Mouse (Mus musculus): Measurements from ENCODE around the gene Wwtr1. TPM values are rescaled to one million over a fixed set of nuclear protein-coding genes. Genes with fewer than 3 reads are reported as not detected.

Gene Wwtr1
- polyA plus RNA-seq, 1 experiment from 2014 or later: 25.1 TPM

GRCm38 (mm10) chr3:57580426-57581195, 4.9 kb upstream of the Wwtr1 start:
- Histone ChIP-seq H3K9ac (no peak overlapping the region), H3K4me1 (peaks cover 7% of the 10 kb centered on the region), H3K36me3 (no peaks in the 10 kb centered on the region), H3K4me3 (no peak overlapping the region), H3K4me2 (no peak overlapping the region), H3K27ac (no peak overlapping the region), H3K27me3 (no peaks in the 10 kb centered on the region), H3K9me3 (no peaks in the 10 kb centered on the region)
- no peak for ATAC-seq (ENCODE audit: borderline replicate concordance, extremely low read depth, low FRiP score, low TSS enrichment)
- WGBS: 87% methylated on average over 10 of the region's 10 CpGs

- peak overlapping the region; percentile 91 for H3K9ac ChIP-seq
- no peaks in the 10 kb centered on the region for H3K27me3 ChIP-seq
- peaks cover 27% of the 10 kb centered on the region for H3K4me1 ChIP-seq
- no peaks in the 10 kb centered on the region for H3K36me3 ChIP-seq
- under 1% methylated on average over 35 of the region's 35 CpGs for WGBS
- H3K4me3 ChIP-seq: peak overlapping the region; percentile 90
- peak; percentile 52 for ATAC-seq (ENCODE audit: borderline replicate concordance, extremely low read depth, low FRiP score, low TSS enrichment)
- H3K4me2 ChIP-seq: peak overlapping the region; percentile 61
- H3K27ac ChIP-seq: peak overlapping the region; percentile 95
- no peaks in the 10 kb centered on the region for H3K9me3 ChIP-seq
These were observed 530 bp upstream of the Wwtr1 start for GRCm38 (mm10) chr3:57576056-57576824.

DNA sequence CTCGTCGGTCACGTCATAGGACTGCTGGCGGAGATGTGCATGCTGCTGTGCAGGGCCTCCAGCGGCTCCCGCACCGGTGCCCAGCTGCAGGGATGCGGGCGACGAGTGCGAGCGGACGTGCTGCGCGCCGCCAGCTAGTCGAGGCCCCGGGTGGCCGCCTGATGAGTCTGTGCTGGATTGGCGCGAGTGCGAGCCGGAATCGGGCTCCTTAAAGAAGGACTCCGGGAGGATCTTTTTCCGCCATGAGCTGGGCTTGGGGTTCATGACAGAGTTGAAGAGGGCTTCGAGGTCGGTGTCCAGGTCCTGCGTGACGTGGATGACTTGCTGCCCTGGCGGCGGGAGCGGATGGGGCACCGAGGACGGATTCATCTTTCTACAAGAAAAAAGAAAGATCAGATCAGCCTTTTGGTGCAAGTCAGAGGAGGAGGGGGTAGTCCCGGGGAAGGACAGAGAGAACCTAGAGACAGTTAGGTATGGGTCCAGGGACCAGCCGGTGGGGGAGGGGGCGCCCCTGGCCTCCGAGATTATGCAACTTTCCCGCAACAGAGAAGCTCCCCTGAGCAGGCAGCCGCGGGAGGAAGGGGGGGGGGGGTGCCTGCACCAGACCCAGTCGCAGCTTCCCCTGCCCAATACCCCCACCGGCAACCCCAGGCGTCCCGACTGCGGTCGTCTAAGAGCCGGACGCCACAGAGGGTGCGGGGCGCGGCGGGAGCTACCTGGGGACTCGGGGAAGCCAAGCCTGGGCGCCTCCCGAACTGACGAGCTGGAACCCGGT, 638 bp downstream of the Wwtr1 start:
- peak overlapping the region; percentile 95 for H3K27ac ChIP-seq
- under 1% methylated on average over 58 of the region's 59 CpGs for WGBS

DNA sequence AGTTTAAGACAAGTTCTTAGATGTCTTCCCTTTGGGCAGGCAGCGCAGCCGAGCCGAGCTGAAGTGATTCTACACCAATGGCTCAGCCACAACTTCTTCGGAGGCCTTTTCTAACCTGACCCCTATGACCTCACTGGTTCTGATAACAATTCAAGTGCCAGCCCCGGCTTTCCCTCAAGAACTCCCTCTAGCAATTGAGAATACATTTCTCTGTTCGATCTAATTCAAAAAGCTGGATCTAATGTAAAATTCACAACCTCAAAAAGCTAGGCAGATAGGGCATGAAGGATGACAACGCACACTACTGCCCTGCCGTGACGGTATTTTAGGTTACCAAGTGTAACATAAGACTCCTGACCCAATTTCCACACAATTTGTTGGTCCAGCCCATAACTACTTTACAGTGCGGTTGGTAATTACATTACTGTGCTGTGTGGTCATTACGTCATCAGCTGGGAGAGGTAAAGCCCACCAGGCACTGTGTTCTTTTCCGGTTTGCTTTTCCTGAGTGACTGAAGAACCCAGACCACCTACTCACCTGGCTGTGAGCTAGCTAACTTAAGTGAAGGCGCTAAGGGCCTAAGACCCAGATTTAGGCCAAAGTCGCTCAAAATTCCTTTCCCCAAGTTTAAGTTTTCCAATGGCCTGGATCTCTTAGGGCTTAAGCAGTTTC, 1.7 kb downstream of the Wwtr1 start:
- Histone ChIP-seq H3K4me3 (peak overlapping the region; percentile 90), H3K9ac (peak overlapping the region; percentile 91), H3K36me3 (peaks cover 13% of the 10 kb centered on the region; the same call in 1 of the 2 replicates), H3K27me3 (no peaks in the 10 kb centered on the region), H3K27ac (peak overlapping the region; percentile 95), H3K4me1 (peaks cover 27% of the 10 kb centered on the region), H3K9me3 (no peaks in the 10 kb centered on the region), H3K4me2 (peak overlapping the region; percentile 61)
- WGBS: 25% methylated on average over 14 of the region's 14 CpGs
- no peak for ATAC-seq (ENCODE audit: borderline replicate concordance, extremely low read depth, low FRiP score, low TSS enrichment)

More for the DNA sequence above, 638 bp downstream of the Wwtr1 start:
- Histone ChIP-seq H3K9ac (peak overlapping the region; percentile 91), H3K27me3 (no peaks in the 10 kb centered on the region), H3K4me3 (peak overlapping the region; percentile 90), H3K4me1 (peaks cover 27% of the 10 kb centered on the region), H3K4me2 (peak overlapping the region; percentile 61), H3K9me3 (no peaks in the 10 kb centered on the region), H3K36me3 (peaks cover 4% of the 10 kb centered on the region; the same call in 1 of the 2 replicates)
- ATAC-seq (ENCODE audit: borderline replicate concordance, extremely low read depth, low FRiP score, low TSS enrichment): peak; percentile 70

DNA sequence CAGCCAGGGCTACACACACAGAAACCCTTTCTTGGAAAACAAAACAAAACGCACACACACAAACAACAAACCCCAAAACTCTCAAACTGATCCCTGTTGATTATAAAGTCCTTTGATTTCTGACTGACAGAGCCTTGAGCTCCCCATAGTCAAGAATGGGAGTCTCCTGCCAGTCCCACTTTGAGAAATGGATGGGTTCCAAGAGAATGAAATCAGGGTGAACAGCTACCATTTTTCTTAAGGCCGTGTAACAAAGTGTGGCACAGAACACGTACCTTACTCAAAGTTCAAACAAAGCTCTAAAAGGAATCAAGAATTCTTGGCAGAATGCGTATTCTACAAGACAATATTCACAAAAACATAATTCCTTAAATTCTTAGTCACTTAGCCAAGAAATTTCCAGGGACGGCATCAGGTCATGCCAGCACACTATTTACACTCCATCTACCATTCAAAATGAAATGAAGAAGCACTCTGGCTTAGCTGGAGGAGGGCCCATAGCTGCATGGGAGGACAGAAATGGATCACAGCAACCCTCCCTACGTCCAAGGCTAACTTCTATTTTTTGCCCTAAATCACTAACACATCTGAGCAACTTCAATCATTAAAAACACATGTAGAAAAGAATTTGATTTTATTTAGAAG, 3.3 kb downstream of the Wwtr1 start:
- Histone ChIP-seq H3K4me3 (peak overlapping the region; percentile 90), H3K27me3 (no peaks in the 10 kb centered on the region), H3K4me2 (peak overlapping the region; percentile 61), H3K9ac (no peak overlapping the region), H3K36me3 (peaks cover 20% of the 10 kb centered on the region), H3K4me1 (peaks cover 27% of the 10 kb centered on the region), H3K9me3 (no peaks in the 10 kb centered on the region), H3K27ac (no peak overlapping the region)
- ATAC-seq (ENCODE audit: borderline replicate concordance, extremely low read depth, low FRiP score, low TSS enrichment): no peak
- WGBS: 37% methylated on average over 6 of the region's 6 CpGs

DNA sequence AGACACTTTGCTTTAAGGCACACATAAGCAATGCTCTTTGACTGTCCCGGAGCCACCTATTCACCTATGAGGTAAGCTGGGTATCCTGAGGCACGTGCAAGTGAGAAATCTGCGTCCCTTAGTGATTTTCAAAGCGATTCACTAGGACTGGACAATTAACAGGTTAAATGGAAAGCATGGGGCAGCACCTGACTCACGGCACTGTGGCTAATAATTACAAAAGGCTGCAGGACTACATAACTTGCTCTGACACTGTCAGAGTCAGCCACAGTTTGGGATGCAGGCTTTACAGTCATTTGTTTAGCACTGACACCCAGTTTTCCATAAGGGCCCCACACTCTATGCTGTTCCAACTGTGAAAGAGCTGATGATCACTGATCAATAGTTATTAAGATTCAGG, 9.1 kb downstream of the Wwtr1 start:
- no peak overlapping the region for H3K4me2 ChIP-seq
- H3K4me3 ChIP-seq: no peak overlapping the region
- ATAC-seq (ENCODE audit: borderline replicate concordance, extremely low read depth, low FRiP score, low TSS enrichment): no peak
- 78% methylated on average over 5 of the region's 5 CpGs for WGBS
- H3K36me3 ChIP-seq: peaks cover 20% of the 10 kb centered on the region
- H3K27me3 ChIP-seq: no peaks in the 10 kb centered on the region
- no peaks in the 10 kb centered on the region for H3K9me3 ChIP-seq
- H3K4me1 ChIP-seq: no peaks in the 10 kb centered on the region
- H3K27ac ChIP-seq: no peak overlapping the region
- H3K9ac ChIP-seq: no peak overlapping the region

GRCm38 (mm10) chr3:57563627-57564026, 12.1 kb downstream of the Wwtr1 start:
- no peaks in the 10 kb centered on the region for H3K4me1 ChIP-seq
- WGBS: 69% methylated on average over 5 of the region's 5 CpGs
- H3K27me3 ChIP-seq: no peaks in the 10 kb centered on the region
- no peak overlapping the region for H3K4me3 ChIP-seq
- no peak overlapping the region for H3K27ac ChIP-seq
- no peak for ATAC-seq (ENCODE audit: borderline replicate concordance, extremely low read depth, low FRiP score, low TSS enrichment)
- no peak overlapping the region for H3K9ac ChIP-seq
- no peaks in the 10 kb centered on the region for H3K9me3 ChIP-seq
- no peak overlapping the region for H3K4me2 ChIP-seq
- H3K36me3 ChIP-seq: peaks cover 12% of the 10 kb centered on the region

DNA sequence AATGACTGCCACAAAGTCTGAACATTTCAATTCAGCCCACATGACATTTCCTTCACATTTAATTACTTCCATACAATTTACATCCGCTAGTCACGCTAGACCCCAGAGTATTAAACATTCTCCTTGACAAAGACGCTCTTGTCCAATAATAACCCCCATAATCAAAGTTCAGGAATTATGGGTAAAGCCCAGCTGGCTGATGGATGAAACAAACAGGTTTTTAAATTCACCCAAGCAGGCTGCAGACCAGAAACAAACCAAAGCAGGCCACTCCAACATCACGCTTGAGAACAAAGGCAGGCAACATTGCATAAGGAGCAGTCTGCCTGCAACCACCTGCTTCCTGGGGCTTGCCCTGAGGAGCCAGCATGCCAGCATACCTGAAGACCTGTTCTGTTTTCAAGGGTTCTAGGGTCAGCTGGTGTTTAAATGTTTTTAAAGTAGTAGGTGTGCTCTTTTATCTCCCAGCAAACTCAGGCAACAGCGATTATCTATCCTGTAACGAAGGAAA, 12.7 kb downstream of the Wwtr1 start:
- 82% methylated on average over 6 of the region's 6 CpGs for WGBS
- no peak for ATAC-seq (ENCODE audit: borderline replicate concordance, extremely low read depth, low FRiP score, low TSS enrichment)
- Histone ChIP-seq H3K4me2 (no peak overlapping the region), H3K4me1 (no peaks in the 10 kb centered on the region), H3K9ac (no peak overlapping the region), H3K27ac (no peak overlapping the region), H3K9me3 (no peaks in the 10 kb centered on the region), H3K27me3 (no peaks in the 10 kb centered on the region), H3K4me3 (no peak overlapping the region), H3K36me3 (peaks cover 9% of the 10 kb centered on the region; the same call in 1 of the 2 replicates)

- no peaks in the 10 kb centered on the region for H3K9me3 ChIP-seq
- no peak overlapping the region for H3K4me2 ChIP-seq
- no peak for ATAC-seq (ENCODE audit: borderline replicate concordance, extremely low read depth, low FRiP score, low TSS enrichment)
- no peak overlapping the region for H3K27ac ChIP-seq
- no peaks in the 10 kb centered on the region for H3K27me3 ChIP-seq
- 90% methylated on average over 6 of the region's 6 CpGs for WGBS
- peaks cover 9% of the 10 kb centered on the region; the same call in 1 of the 2 replicates for H3K36me3 ChIP-seq
- 0 out of 2 replicates have a peak, but pooled peaks cover 3% of the 10 kb centered on the region for H3K4me1 ChIP-seq
- no peak overlapping the region for H3K9ac ChIP-seq
- no peak overlapping the region for H3K4me3 ChIP-seq
These were observed 16.9 kb downstream of the Wwtr1 start for GRCm38 (mm10) chr3:57558761-57559160.

- no peak overlapping the region for H3K9ac ChIP-seq
- WGBS: 90% methylated on average over 4 of the region's 4 CpGs
- no peak for ATAC-seq (ENCODE audit: borderline replicate concordance, extremely low read depth, low FRiP score, low TSS enrichment)
These were observed 18.3 kb downstream of the Wwtr1 start for GRCm38 (mm10) chr3:57557408-57557807.

More at GRCm38 (mm10) chr3:57557408-57557807, 18.3 kb downstream of the Wwtr1 start:
- Histone ChIP-seq H3K9me3 (no peaks in the 10 kb centered on the region), H3K4me2 (no peak overlapping the region), H3K27me3 (no peaks in the 10 kb centered on the region), H3K4me1 (0 out of 2 replicates have a peak, but pooled peaks cover 3% of the 10 kb centered on the region), H3K27ac (no peak overlapping the region), H3K4me3 (no peak overlapping the region), H3K36me3 (peaks cover 9% of the 10 kb centered on the region; the same call in 1 of the 2 replicates)

All from lung, embryonic 15.5 days (tissue).